ENCODE assay signal across 13 mouse cellular contexts in genomic region chr3:136704515-136705247, GRCm38 (mm10). TPM values are rescaled to one million over a fixed set of nuclear protein-coding genes. Genes with fewer than 3 reads are reported as not detected.
A peak's percentile ranks its signal among the peaks of the same experiment; 100 is the strongest.
DNase-seq lines count a peak whose midpoint lies in the region; ATAC-seq lines count a peak whose summit lies in the region.
"Had no signal": no experiment of that assay in that cellular context is flagged by ENCODE, and none has a peak within 500 bp of the region (broad histone marks: within the 10 kb centered on the region; RNA-seq: fewer than 3 reads in every experiment).

No protein-coding gene starts in this region.

- no peak for ATAC-seq in megakaryocyte, adult 5-6 weeks (ENCODE audit: poor library complexity, severe bottlenecking)
- ATAC-seq: forebrain, embryonic 15.5 days had no signal

- DNase-seq in gastrocnemius, adult 18-20 months (ENCODE audit: low spot score) = peak; percentile 27
- DNase-seq in gastrocnemius, adult 8-10 months (ENCODE audit: low spot score in 2 of 2) = no peak
- peak; percentile 33 for DNase-seq in kidney, adult 9 months
- no peak for DNase-seq in kidney, adult 8-10 months
- DNase-seq in embryo, embryonic 11.5 days (ENCODE audit: low read depth, low spot score) = peak; percentile 20
- DNase-seq in lung, postnatal 36 days = peak; percentile 66
- no peak for DNase-seq in thymus, adult 18-20 months
- DNase-seq: cerebellum, adult 18-20 months; lung, embryonic 14.5 days; midbrain, embryonic 14.5 days; thymus, postnatal 14 days had no signal

RNA-seq across cellular contexts. Expression of gene Ppp3ca, which starts 34.8 kb away (rescaled TPM):
- 100 to 1,000 TPM; 160 to 203 TPM for total RNA-seq in gastrocnemius, adult 18-20 months (2021)
- 100 to 1,000 TPM; 161 to 203 (median 178) TPM for total RNA-seq in gastrocnemius, adult 8-10 months (2022)
- 82.1 and 85.1 TPM in 2 replicates for total RNA-seq in megakaryocyte, adult 5-6 weeks (2015)
- 82.1 and 83.1 TPM in 2 replicates for total RNA-seq in megakaryocyte, adult 5-6 weeks (2017)

Comparison
In these comparisons a context has a peak if more than half of its experiments do, and no peak if none do; other contexts are left out.
1. DNase-seq: peak in gastrocnemius, adult 18-20 months (single experiment), kidney, adult 9 months (single experiment), embryo, embryonic 11.5 days (single experiment) and lung, postnatal 36 days (single experiment); none in gastrocnemius, adult 8-10 months (0 of 2), kidney, adult 8-10 months (0 of 2) and thymus, adult 18-20 months (0 of 2).